Mouse (Mus musculus) stomach, embryonic 15.5 days (tissue): ENCODE data around the gene Trmt10c. TPM values are rescaled to one million over a fixed set of nuclear protein-coding genes. Genes with fewer than 3 reads are reported as not detected.

ENCODE experiments used
- ATAC-seq: fragments of 200-750 bp; cut with Nextera tagmentation; 2 replicates; pipeline ENCODE4 v1.8.0; 2017; ENCODE audit warnings: low read depth, moderate number of reproducible peaks, moderate TSS enrichment; ENCODE audit not compliant: insufficient read depth, low FRiP score
- H3K27ac ChIP-seq: fragments of 300-500 bp; sonication (generic); 2 replicates; pipeline ENCODE4 v1.5.1; 2015; ENCODE audit warnings: mild to moderate bottlenecking, inconsistent platforms
- H3K27me3 ChIP-seq: fragments of 300-500 bp; sonication (generic); replicated peaks from 2 replicates; pipeline ENCODE4 v1.6.1; 2015; ENCODE audit warnings: inconsistent platforms
- H3K36me3 ChIP-seq: fragments of 300-500 bp; sonication (generic); 2 replicates; pipeline ENCODE4 v1.6.1; 2015; ENCODE audit warnings: inconsistent platforms
- H3K4me1 ChIP-seq: fragments of 300-500 bp; sonication (generic); 2 replicates; pipeline ENCODE4 v1.6.1; 2015; ENCODE audit warnings: inconsistent platforms
- H3K4me2 ChIP-seq: fragments of 300-500 bp; sonication (generic); 2 replicates; pipeline ENCODE4 v1.6.1; 2015; ENCODE audit warnings: mild to moderate bottlenecking, inconsistent platforms
- H3K4me3 ChIP-seq: fragments of 300-500 bp; sonication (generic); replicated peaks from 2 replicates; pipeline ENCODE4 v1.5.1; 2015; ENCODE audit warnings: inconsistent platforms
- H3K9ac ChIP-seq: fragments of 300-500 bp; sonication (generic); 2 replicates; pipeline ENCODE4 v1.6.1; 2015; ENCODE audit warnings: inconsistent platforms
- H3K9me3 ChIP-seq: fragments of 300-500 bp; sonication (generic); 2 replicates; pipeline ENCODE4 v1.6.1; 2016; ENCODE audit warnings: inconsistent platforms
- WGBS: fragments of 180-500 bp; shearing (Covaris S2); methylation state at CpG from one replicate; pipeline ENCODE4 v1.1.7; 2015; 5-methylcytosine and 5-hydroxymethylcytosine counted together
- polyA plus RNA-seq: library from polyadenylated mRNA; unstranded; fragments of >200 nt; fragmentation: Nextera tagmentation; extraction: Ambion mirVana; gene quantifications from 2 replicates; pipeline ENCODE4 v1.2.1, GENCODE M21; 2015

Gene Trmt10c
- polyA plus RNA-seq, 1 experiment from 2014 or later = 28.0 TPM

- ATAC-seq = no peak
- Histone ChIP-seq H3K4me2 (peak overlapping the region; percentile 58), H3K4me3 (peak overlapping the region; percentile 98), H3K36me3 (peaks cover 7% of the 10 kb centered on the region), H3K27ac (no peak overlapping the region), H3K4me1 (peaks cover 5% of the 10 kb centered on the region; the same call in 1 of the 2 replicates), H3K9me3 (no peaks in the 10 kb centered on the region), H3K27me3 (no peaks in the 10 kb centered on the region), H3K9ac (peak overlapping the region; percentile 14; the same call in 1 of the 2 replicates)
- 44% methylated on average over 6 of the region's 6 CpGs for WGBS
Measured at GRCm38 (mm10) chr16:56036501-56036900, 1.1 kb downstream of the Trmt10c start.

GRCm38 (mm10) chr16:56034566-56034965, 3.1 kb downstream of the Trmt10c start:
- Histone ChIP-seq H3K9me3 (no peaks in the 10 kb centered on the region), H3K9ac (no peak overlapping the region), H3K4me1 (peaks cover 5% of the 10 kb centered on the region; the same call in 1 of the 2 replicates), H3K36me3 (peaks cover 7% of the 10 kb centered on the region), H3K27ac (no peak overlapping the region), H3K4me2 (no peak overlapping the region), H3K4me3 (no peak overlapping the region), H3K27me3 (no peaks in the 10 kb centered on the region)
- no peak for ATAC-seq
- 93% methylated on average over 6 of the region's 6 CpGs for WGBS

GRCm38 (mm10) chr16:56029661-56030082, 7.9 kb downstream of the Trmt10c start, which contains the start of gene Pcnp:
Gene Pcnp (minus strand): TSS chr16:56029739.
- Histone ChIP-seq H3K9ac (peak within 1 kb of the TSS; percentile 92), H3K9me3 (no peaks in the 10 kb centered on the region), H3K4me2 (peak within 1 kb of the TSS; percentile 59), H3K4me3 (peak within 1 kb of the TSS; percentile 88), H3K4me1 (peaks cover 6% of the 10 kb centered on the region), H3K36me3 (peaks cover 12% of the 10 kb centered on the region), H3K27ac (peak within 1 kb of the TSS; percentile 92), H3K27me3 (no peaks in the 10 kb centered on the region)
- under 1% methylated on average over 39 of the region's 39 CpGs for WGBS
- peak; percentile 98 for ATAC-seq

GRCm38 (mm10) chr16:56028722-56029551, 8.7 kb downstream of the Trmt10c start:
- peak overlapping the region; percentile 88 for H3K4me3 ChIP-seq
- no peaks in the 10 kb centered on the region for H3K9me3 ChIP-seq
- peak overlapping the region; percentile 92 for H3K9ac ChIP-seq
- peak; percentile 89 for ATAC-seq
- peaks cover 10% of the 10 kb centered on the region; the same call in 1 of the 2 replicates for H3K36me3 ChIP-seq
- peak overlapping the region; percentile 59 for H3K4me2 ChIP-seq
- no peaks in the 10 kb centered on the region for H3K27me3 ChIP-seq
- peaks cover 6% of the 10 kb centered on the region for H3K4me1 ChIP-seq
- peak overlapping the region; percentile 92 for H3K27ac ChIP-seq
- WGBS = under 1% methylated on average over 62 of the region's 62 CpGs

- Histone ChIP-seq H3K36me3 (peaks cover 9% of the 10 kb centered on the region; the same call in 1 of the 2 replicates), H3K4me2 (peak overlapping the region; percentile 59), H3K4me1 (peaks cover 6% of the 10 kb centered on the region), H3K9ac (peak overlapping the region; percentile 92; the same call in 1 of the 2 replicates), H3K27ac (no peak overlapping the region), H3K4me3 (peak overlapping the region; percentile 88), H3K9me3 (no peaks in the 10 kb centered on the region), H3K27me3 (no peaks in the 10 kb centered on the region)
- 30% methylated on average over 12 of the region's 12 CpGs for WGBS
- ATAC-seq = no peak
Measured at GRCm38 (mm10) chr16:56027854-56028629, 9.6 kb downstream of the Trmt10c start.

- Histone ChIP-seq H3K27me3 (no peaks in the 10 kb centered on the region), H3K27ac (no peak overlapping the region), H3K4me3 (no peak overlapping the region), H3K36me3 (peaks cover 29% of the 10 kb centered on the region), H3K4me2 (no peak overlapping the region), H3K9me3 (no peaks in the 10 kb centered on the region), H3K9ac (no peak overlapping the region), H3K4me1 (no peaks in the 10 kb centered on the region)
- no peak for ATAC-seq
- 96% methylated on average over 7 of the region's 7 CpGs for WGBS
Measured at GRCm38 (mm10) chr16:56019660-56020059, 18.0 kb downstream of the Trmt10c start.

- H3K36me3 ChIP-seq = peaks cover 25% of the 10 kb centered on the region
- no peak overlapping the region for H3K4me2 ChIP-seq
- no peaks in the 10 kb centered on the region for H3K27me3 ChIP-seq
- no peak overlapping the region for H3K9ac ChIP-seq
- WGBS = 64% methylated on average over 7 of the region's 7 CpGs
- no peak overlapping the region for H3K27ac ChIP-seq
- no peak overlapping the region for H3K4me3 ChIP-seq
- no peak for ATAC-seq
- H3K4me1 ChIP-seq = no peaks in the 10 kb centered on the region
- H3K9me3 ChIP-seq = no peaks in the 10 kb centered on the region
Measured at GRCm38 (mm10) chr16:56014076-56014475, 23.5 kb downstream of the Trmt10c start.

GRCm38 (mm10) chr16:56012789-56013743, 24.6 kb downstream of the Trmt10c start:
- Histone ChIP-seq H3K9ac (no peak overlapping the region), H3K4me1 (no peaks in the 10 kb centered on the region), H3K27me3 (no peaks in the 10 kb centered on the region), H3K4me3 (no peak overlapping the region), H3K9me3 (no peaks in the 10 kb centered on the region), H3K36me3 (peaks cover 16% of the 10 kb centered on the region), H3K27ac (no peak overlapping the region), H3K4me2 (no peak overlapping the region)
- 87% methylated on average over 10 of the region's 10 CpGs for WGBS
- ATAC-seq = no peak

- WGBS = 72% methylated on average over 1 of the region's 1 CpGs
Measured at GRCm38 (mm10) chr16:56008862-56009261, 28.8 kb downstream of the Trmt10c start.

GRCm38 (mm10) chr16:56006798-56007197, 30.8 kb downstream of the Trmt10c start:
- H3K4me3 ChIP-seq = no peak overlapping the region

More at GRCm38 (mm10) chr16:56008862-56009261, 28.8 kb downstream of the Trmt10c start:
- no peaks in the 10 kb centered on the region for H3K4me1 ChIP-seq
- H3K27me3 ChIP-seq = no peaks in the 10 kb centered on the region
- no peak overlapping the region for H3K4me3 ChIP-seq
- no peaks in the 10 kb centered on the region for H3K9me3 ChIP-seq
- no peak overlapping the region for H3K4me2 ChIP-seq
- ATAC-seq = no peak
- H3K36me3 ChIP-seq = peaks cover 14% of the 10 kb centered on the region
- H3K27ac ChIP-seq = no peak overlapping the region
- H3K9ac ChIP-seq = no peak overlapping the region

GRCm38 (mm10) chr16:55994235-55994634, 43.4 kb downstream of the Trmt10c start:
- H3K27me3 ChIP-seq = no peaks in the 10 kb centered on the region
- no peak overlapping the region for H3K4me2 ChIP-seq
- no peak overlapping the region for H3K9ac ChIP-seq
- peaks cover 14% of the 10 kb centered on the region; the same call in 1 of the 2 replicates for H3K36me3 ChIP-seq
- H3K4me3 ChIP-seq = no peak overlapping the region
- ATAC-seq = no peak
- 91% methylated on average over 2 of the region's 2 CpGs for WGBS
- no peaks in the 10 kb centered on the region for H3K4me1 ChIP-seq
- no peaks in the 10 kb centered on the region for H3K9me3 ChIP-seq
- H3K27ac ChIP-seq = no peak overlapping the region

More at GRCm38 (mm10) chr16:56006798-56007197, 30.8 kb downstream of the Trmt10c start:
- Histone ChIP-seq H3K9ac (no peak overlapping the region), H3K4me1 (no peaks in the 10 kb centered on the region), H3K9me3 (no peaks in the 10 kb centered on the region), H3K27me3 (no peaks in the 10 kb centered on the region), H3K27ac (no peak overlapping the region), H3K36me3 (peaks cover 8% of the 10 kb centered on the region), H3K4me2 (no peak overlapping the region)
- ATAC-seq = no peak
- WGBS = 96% methylated on average over 11 of the region's 11 CpGs
